Mouse (Mus musculus) kidney, postnatal 36 days (tissue): ENCODE data around the gene Phkg1.
"Not testable (repeated sequence)": the region's sequence is repeated elsewhere in the genome, so short reads cannot be mapped to it uniquely, and the experiment has no call there.

Source experiments
- DNase-seq, 2 experiments: peaks; one replicate each; pipeline ENCODE4 v3.0.0; 2021 to 2022; ENCODE audit warnings: mixed read lengths in 2 of 2

Phkg1 gene

DNA sequence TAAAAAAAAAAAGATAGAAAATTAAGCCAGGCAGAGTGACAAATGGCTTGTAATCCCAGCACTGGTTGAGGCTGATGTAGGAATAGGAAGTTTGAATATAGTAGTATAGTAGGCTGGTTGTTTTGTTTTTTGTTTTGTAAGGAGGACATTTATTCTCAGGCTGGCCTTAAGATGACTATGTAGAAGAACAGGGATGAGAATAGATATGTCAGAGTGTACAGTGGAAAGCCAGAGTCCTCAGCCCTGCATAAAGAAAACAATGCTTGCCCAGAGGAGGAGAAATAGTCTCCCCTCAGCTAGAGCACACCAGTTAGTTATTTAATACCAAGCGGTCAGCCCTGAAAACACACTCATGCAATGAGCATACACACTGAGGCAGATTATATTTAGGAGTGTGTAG, at the start of gene Phkg1:
Gene Phkg1 (minus strand): TSS at position 101 of the 400 bp plus-strand sequence.
- DNase-seq, result no peak

DNA sequence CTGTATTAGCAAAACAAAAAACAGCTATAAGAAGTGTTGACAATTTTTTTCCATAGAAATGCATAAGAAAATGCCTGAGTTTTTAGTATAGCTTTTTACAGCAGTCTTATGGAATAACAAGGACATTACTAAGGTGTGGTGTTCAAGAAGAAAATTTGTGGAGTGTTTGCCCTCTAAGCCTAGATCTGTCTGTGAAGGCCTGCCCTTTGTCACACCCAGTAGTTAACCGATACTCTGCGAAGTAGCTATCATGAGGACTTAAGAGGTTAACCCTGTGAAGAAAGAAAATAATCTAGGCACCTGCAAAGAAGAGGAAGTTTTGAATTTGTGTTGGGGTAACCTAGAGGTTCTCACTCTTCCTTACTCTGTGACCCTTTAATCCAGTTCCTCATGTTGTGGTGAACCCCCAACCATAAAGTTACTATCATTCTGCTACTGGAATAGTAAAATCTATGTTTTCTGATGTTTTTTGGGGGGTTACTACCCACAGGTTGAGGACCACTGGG, 49.2 kb upstream of the Phkg1 start:
- no peak for DNase-seq

DNA sequence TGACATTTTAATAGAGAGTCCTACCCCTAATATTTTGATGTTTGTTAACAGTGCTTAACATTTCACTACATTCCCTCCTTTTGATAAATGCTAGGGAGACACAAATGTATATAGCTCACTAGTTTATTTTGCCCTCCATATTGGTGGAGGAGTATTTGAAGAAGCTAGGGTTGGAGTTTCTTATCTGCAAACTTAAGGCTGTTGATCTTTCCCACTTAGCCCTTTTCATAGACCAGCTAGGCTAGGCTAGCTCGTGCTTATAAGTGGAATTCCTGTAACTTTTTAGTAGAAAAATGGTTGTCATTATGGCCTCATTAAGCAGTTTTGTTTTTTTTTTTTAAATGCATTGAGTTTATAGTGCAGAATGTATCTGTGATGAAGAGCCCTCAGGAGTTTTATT, 45.1 kb upstream of the Phkg1 start:
- DNase-seq, result no peak

DNA sequence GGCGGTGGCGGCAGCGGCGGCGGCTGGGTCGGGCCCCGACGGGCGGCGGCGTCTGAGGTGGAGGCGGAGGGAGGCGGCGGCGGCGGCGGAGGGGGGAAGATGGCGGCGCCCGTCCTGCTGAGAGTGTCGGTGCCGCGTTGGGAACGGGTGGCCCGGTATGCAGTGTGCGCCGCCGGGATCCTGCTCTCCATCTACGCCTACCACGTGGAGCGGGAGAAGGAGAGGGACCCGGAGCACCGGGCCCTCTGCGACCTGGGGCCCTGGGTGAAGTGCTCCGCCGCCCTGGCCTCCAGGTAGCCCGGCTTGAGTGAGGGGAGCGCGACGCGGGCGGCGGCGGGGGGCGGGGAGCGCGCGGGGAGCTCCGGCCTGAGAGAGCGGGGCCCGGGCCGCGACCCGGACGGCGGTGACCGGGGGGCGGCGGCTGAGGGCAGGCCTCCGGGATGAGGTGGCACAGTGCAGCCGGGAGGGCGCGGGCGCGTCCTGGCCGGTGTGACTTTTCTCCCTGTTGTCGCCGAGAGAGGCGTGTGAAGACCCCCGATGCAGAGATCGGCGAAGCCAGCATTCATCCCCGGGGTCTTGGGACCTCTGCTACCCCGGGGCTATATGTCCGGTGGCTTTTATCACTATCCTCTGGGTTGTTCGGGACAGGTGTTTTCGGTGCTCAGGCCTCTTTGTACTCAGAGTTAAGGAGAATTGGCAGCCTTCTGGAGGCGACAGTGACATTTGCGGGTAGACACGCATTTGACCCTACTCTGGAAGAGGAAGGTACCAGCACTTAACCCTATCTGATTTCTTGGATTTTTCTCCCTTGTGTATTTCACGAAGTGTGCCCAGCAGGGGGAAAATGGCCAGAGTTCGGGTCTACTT, 44.0 kb upstream of the Phkg1 start:
- DNase-seq, result peak; percentile 12 to 53

DNA sequence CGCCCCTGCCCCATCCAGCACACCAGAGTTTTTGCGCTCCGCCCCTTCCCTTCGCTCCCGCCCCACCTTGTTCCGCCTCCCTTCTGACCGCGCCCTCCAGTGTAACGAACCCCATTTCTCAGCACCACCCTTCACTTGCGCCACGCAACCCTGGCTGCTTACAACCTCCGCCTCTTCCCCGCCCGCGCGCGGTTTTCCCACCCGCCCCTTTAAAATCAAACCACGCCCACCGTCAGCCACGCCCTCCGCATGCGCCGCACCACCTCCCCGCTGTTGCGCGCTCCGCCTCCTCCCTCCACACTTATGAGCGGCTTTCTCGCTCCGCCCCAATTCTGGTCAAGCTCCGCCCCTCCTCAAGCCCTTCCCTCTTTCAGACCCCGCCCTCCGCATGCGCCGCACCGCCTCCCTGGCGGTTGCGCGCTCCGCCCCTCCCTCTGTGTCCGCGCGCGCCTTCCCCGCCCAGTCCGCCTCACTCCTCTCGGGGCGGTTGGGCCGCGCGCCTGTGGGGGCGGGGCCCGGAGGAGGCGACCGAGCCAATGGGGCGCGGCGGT, 43.2 kb upstream of the Phkg1 start, which contains the start of gene Vkorc1l1:
Gene Vkorc1l1 (plus strand): TSS at position 476 of the 551 bp plus-strand sequence.
- peak; percentile 98 to 99 for DNase-seq

DNA sequence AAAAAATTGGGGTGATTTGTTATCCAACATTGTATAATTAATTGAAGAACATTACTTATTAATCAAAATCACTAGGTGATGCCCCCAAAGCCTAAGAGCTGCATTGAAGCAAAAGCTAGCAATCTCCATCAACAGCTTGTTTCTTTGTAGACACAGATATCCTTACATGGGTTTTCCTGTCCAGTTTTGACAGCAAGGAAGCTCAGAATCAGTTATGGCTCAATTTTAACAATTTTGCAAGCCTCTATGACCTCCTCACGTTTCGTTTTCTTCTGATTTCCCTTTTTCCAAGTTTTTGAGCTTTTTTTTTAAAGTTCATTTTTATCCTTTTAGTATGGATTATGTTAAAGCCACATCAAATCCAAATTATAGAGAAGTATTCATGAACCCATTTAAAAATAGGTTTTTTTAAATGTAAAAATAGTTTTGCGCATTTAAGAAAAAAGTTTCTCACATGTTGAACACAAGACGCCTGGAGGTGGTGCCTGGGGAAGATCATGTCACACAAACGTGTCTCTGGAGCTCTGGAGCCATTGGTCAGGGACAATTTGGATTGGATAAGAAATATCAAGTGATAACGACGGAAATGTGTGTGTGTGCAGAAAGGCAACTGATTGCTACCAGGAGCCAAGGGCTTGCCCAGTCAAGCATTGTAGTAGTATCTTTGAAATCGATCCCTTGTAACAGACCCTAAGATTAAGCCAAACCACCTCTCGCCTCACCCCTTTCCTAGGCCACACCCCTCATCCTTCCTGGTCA, 42.6 kb upstream of the Phkg1 start:
- DNase-seq, result no peak

DNA sequence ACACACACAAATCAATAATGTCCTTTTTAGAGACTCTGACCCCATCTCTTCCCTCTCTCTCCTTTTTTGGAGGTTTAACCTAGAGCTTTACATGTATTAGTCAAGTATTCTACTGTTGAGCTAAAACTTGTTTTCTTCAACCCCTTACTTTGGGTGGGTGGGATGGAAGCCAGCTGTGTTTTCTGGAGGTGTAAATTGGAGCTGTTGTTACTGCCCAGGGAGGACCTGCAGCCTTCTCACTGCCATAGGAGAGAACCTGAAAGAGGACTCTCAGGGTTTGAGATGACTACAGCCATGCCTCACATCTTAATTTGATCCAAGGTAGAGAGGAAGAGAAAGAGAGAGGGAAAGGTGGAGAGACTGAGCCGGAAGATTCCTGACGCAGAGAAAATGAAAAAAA, 41.9 kb upstream of the Phkg1 start:
- DNase-seq, result no peak

DNA sequence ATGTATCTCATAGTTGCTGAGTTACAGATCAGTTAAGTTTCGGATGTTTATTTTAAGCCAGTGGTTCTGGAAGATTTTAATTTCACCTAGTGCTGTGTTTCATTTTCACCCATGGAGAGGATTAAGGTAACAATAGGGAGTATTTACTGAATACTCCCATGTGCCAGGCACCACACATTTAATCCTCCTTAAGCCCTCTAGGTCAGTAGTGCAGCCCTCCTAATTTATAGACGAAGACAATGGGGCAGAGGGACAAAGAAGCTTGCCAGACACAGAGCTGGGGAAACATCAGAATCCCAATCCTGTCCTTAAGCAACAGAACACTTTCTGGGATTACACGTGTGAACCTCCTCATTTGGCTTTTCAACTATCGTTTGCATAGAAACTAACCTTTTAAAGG, 38.6 kb upstream of the Phkg1 start:
- no peak for DNase-seq

DNA sequence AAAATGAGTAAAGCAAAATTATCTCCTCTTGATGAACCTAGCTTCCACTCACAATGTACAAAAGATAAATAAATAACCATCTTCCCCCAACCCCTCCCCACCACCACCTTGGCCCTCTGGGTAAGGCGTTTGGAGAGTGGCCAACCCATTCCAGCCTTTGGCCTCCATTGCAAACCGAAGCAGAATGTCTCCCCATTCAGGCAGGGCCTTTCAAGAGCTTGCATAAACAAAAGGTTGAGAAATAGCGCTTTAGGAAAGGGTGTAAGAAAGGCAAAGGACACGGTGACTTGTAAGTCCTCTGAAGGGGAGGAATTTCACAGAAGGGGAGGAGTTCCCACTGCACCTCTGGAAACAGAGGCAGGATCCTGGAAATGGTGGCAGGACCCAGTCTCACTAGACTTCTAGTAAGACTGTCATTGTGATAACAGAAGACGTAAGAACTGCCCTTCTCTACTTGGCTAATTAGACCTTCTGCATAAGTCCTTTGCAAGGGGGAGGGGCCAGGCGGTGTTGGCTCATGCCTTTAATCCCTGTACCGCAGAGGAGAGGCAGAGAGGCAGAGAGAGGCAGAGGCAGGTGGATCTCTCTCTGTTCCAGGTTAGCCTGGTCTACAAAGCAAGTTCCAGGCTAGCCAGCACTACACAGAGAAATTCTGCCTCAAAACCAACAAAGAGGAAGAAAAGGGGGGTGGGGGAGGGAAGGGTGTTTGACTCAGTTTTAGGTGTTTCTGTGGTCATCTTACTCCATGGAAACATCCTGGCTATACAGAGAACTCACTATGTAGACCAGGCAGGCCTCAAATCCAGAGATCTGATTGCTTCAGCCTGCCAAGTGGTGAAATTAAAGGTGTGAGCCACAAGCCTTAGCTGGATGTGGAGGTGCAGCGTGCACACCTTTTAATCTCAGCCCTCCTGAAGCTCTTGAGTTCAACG, 31.8 kb upstream of the Phkg1 start:
- DNase-seq, result peak; percentile 80 to 83

DNA sequence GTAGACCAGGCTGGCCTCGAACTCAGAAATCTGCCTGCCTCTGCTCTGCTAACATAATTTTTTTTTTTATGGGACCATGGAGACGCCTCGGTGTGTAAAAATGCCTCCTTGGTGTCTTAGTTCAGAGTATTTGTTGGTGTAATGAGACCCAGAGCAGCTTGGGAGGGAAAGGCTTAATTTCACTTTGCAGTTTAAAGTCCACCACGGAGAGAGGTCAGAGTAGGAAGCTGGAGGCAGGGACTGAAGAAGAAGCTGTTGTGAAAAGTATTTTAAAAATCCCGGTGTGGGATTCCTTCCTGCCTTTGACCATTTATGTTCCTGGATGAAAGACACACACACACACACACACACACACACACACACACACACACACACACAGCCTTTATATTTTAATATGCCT, 27.6 kb upstream of the Phkg1 start:
- DNase-seq, result peak; percentile 26 to 65

DNA sequence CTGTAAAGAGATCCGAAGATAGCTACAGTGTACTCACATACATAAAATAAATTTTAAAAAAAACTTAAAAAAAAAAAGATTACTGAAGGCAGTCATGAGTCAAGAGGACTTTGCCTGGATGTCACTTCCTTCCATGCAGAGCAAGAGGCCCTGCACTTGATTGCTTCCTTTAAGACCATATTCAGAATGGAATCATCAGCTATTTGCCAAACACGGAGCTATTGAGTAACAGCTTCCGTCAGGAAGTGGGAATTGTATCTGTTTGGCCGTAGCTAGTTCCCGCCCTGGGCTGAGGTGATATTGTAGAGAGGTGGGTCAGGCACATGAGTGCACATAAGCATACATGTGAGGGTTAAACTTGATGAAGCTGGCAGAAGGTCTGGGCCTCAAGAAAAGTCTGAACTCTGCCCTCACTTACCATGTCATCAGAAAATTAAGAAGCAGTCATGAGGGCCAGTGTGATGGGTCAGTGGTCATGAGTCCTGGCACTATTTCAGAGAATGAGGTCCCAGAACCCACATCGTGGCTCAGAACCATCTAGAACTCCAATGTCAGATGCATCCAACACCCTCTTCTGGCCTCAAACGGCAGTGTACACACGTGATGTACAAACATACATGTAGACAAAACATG, 26.6 kb upstream of the Phkg1 start:
- peak; percentile 58 to 74 for DNase-seq

DNA sequence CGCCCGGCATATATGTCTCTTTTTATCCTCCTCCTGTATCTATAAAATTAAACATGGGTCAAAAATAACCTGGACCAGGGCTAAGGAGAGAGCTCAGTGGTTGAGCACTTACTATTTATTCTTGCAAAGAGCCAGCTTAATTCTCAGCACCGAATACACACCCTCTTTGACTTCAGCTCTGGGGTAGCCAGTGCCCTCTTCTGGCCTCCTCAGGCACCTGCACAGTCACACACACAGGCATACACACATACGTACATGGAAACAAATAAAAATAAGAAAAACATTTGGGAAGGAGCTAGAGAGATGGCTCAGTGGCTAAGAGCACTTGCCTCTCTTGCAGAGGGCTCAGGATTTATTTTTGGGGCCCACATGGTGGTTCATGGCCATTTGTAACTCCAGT, 23.6 kb upstream of the Phkg1 start:
- DNase-seq, result no peak

DNA sequence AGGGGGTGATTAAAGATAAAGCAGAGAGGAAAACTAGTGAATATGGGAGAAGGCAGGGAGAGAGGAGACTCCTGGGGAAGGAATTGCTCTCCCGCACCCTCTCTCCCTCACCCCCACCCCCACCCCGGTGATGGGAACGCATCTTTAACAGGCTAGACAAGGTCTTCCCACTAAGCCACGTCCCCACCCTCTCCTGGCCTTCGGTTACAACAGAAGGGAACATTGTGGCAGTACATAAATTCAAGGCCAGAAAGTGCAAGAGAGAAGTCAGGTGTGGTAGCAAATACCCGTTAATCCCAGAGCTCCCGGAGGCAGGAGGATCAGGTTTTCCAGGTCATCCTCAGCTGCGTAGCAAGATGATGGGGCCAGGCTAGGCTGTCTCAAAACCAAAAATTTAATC, 21.0 kb upstream of the Phkg1 start:
- DNase-seq, result no peak

DNA sequence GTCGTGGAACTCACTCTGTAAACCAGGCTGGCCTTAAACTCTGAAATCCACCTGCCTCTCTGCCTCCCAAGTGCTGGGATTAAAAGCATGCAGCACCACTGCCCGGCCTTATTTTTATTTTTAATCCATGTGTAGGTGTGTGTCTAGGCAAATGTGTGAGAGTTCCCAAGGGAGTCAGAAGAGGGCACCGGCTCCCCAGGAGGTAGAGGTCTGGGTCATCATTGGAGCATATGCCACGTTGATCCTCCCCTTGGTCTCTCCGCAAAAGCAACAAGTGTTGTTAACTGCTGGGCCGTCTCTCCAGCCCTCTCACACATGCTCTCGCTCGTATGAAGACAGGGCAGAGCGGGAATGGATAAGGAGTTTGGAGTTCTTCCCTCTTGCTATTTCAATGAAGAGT, 20.4 kb upstream of the Phkg1 start:
- DNase-seq, result peak; percentile 20 to 28

DNA sequence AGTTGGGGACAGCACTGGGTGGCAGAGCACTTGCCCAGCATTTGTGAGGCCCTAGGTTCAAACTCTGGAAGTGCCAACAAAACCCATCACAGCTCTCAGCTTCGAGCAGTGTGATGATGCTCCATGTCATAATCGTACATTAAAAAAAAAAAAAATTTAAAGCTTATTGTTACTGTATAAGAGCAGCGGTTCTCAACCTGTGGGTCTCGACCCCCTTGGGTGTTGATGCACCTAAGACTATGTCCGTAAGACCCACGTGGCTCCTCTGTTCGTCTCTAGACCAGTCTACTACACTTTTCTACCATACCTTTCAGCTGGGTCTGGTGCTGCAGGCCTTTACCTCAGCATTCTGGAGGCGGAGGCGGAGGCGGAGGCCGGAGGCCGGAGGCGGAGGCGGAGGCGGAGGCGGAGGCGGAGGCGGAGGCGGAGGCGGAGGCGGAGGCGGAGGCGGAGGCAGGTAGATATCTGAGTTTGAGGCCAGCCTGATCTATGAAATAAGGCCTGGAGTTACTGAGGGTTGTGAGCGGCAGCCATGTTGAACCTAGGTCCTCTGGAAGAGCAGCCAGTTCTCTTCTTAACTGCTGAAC, 19.8 kb upstream of the Phkg1 start:
- no peak for DNase-seq

DNA sequence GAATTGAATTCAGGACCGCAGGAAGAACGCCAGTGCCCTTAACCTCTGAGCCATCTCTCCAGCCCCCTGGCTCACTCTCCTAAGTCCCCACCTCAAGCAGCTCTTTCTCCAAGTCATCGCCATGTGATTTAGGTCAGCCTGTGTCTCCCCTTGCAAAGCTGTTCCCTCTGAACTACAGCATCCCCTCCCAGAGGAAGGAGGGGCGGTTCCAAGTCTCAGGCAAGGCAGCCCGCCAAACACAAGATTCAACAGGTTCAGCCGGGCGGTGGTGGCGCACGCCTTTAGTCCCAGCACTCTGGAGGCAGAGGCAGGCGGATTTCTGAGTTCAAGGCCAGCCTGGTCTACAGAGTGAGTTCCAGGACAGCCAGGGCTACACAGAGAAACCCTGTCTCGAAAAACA, 17.1 kb upstream of the Phkg1 start:
- not testable (repeated sequence) for DNase-seq

DNA sequence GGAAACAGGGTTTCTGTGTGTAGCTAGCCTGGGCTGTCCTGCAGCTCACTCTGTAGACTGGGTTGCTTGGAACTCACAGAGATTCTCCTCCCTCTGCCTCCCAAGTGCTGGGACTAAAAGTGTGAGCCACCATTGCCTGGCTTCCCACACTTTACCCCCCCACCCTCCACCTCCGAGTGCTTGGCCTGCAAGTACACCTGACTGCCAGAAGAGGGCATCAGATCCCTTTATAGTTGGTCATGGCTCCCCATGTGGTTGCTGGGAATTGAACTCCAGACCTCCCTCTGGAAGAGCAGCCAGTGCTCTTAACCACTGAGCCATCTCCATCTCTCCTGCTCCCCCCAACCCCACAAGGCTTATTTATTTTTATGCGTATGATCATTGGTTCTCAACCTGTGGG, 15.7 kb upstream of the Phkg1 start:
- peak; percentile 31 to 44 for DNase-seq

DNA sequence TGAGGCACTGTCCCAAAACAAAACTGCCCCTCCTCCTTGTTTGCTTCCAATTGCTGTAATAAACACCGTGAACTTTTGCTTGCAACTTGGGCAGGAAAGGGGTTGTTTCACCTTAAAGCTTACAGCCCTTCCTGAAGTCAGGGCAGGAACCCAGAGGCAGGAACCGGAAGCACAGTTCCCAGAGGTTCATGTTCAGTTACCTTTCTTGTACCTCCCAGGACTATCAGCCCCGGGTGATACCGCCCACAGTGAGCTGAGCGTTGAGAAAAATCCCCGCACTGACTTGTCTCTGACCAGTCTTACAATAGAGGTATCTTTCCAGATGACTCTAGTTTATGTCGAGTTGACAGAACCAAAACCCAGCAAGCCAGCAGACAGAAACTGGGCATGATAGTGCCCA, 11.2 kb upstream of the Phkg1 start:
- no peak for DNase-seq

DNA sequence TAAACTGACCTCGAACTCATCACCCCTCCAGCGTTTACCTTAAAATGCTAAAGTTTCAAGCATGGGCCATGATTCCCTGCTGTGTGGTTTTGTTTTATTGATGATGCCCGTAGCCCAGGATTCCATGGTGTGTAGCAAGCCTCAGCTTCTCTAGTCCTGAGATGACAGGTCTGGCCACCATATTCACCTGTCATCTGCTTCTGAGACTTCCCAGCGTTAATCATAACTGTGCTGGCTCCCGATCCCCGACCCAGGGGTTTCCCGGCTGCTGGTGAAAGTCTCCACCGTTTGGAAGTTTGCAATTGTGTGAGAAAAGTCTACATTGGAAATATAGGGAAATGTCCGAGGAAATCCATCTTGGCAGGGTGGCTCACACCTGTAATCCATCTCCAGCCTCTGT, 10.8 kb upstream of the Phkg1 start:
- no peak for DNase-seq

DNA sequence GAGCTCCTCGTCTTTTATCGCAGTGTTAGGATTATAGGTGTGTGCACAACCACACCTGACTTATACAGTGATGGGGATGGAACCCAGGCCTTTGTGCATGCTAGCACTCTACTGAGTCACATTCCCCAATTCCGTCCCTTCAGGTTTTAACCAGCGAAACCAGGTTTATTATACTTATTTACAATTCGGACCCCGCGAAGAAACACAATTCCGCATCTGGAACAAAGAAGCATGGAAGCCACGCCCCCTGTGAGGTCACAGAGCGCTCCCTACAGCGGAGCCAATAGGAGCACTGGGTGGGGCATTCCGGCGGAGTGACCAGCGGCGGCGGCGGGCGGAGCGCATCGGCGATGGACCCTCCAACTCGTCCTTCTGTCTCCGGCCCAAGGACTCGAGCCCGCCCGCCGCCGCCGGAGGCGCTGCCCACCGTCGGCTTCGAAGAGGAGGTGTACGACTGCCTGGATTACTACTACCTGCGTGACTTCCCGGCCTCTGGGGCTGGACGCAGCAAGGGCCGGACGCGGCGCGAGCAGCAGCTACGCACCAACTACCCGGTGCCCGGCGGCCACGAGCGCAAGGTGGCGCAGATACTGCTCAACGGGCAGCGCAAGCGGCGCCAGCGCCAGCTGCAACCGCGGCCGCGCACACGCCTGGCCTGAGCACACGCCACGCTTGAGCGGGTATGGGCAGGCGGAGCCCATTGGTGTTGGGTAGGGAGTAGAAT, 10.1 kb upstream of the Phkg1 start, which contains the start of gene Nupr1l:
Gene Nupr1l (plus strand): TSS at position 299 of the 724 bp plus-strand sequence.
- peak; percentile 95 to 98 for DNase-seq

DNA sequence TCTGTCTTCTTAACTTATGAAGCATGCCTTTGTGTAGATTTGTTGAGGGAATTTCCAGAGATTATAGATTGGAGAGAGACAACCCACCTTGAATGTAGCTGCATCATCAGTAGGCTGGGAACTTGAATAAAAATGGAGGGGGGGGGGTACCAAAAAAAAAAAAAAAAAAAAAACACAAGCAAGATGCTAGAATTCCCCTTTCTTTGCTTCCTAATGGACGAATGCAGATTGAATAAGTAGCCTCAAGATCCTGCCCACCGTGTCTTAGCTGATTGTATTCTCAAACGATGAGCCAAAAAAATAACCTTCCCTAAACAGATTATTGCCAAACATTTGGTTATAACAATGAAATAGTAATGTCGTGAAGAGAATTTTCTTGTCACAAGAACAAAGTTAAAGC, 9.4 kb upstream of the Phkg1 start:
- DNase-seq, result no peak
